Mouse (Mus musculus): ENCODE data around the gene Uchl4.

- peak; percentile 53; the same call in 1 of the 2 replicates for TF ChIP-seq CTCF (IDR thresholded peaks at IDR 0.05; ENCODE audit: borderline replicate concordance, control insufficient read depth, extremely low read depth, insufficient read depth, low read length, poor library complexity)
- TF ChIP-seq POLR2A (IDR thresholded peaks at IDR 0.05; ENCODE audit: control insufficient read depth, extremely low read depth, insufficient read depth, low read length, poor library complexity): peak; percentile 67
Observed at GRCm38 (mm10) chr9:64281105-64281780, 46.2 kb downstream of the Uchl4 start, which contains the start of gene Tipin.

All from thymus, adult 2 months (tissue).